Mouse (Mus musculus): ENCODE results near the gene Hras. TPM values are rescaled to one million over a fixed set of nuclear protein-coding genes. Genes with fewer than 3 reads are reported as not detected.

The Hras gene
- polyA plus RNA-seq, 1 experiment from 2014 or later = 40.1 TPM

DNA sequence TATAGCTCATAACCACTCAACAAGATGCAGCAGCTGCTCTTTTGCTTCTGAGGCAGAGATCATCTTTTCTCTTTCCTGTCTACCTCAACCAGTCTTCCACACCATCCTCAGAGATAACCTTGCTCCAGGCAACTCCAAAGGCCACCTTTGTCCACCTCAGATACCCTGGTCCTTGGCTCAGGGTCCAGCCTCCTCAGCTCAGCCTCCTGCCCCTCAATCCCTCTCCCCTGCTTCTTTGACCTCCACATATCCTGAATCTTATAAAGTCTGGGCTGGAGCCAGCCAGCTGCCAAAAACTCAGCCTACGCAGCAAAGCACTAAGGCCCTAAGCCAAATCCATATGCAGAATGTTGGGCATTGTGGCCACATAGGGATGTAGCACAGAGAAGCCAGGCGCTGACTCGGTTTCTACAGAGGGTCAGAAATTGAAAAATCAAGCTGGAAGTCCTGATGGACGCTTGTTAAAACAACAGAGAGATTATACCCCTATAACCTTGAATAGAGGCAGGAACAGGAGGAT is 29.0 kb upstream of the Hras start:
- Histone ChIP-seq H3K9ac (ENCODE audit: low read depth, low read length) (peak overlapping the region; percentile 59), H3K4me1 (ENCODE audit: control insufficient read depth, low read depth, low read length) (peaks cover 46% of the 10 kb centered on the region), H3K4me2 (ENCODE audit: low read depth, low read length) (peak overlapping the region; percentile 97), H3K27me3 (ENCODE audit: control insufficient read depth, insufficient read depth, low read depth, low read length) (no peaks in the 10 kb centered on the region), H3K4me3 (ENCODE audit: low read depth, low read length) (no peak overlapping the region), H3K36me3 (ENCODE audit: control insufficient read depth, insufficient read depth) (peaks cover 2% of the 10 kb centered on the region; the same call in 1 of the 2 replicates), H3K27ac (ENCODE audit: low read length) (peak overlapping the region; percentile 74; the same call in 1 of the 2 replicates), H3K9me3 (replicated peaks; ENCODE audit: control insufficient read depth, low read length) (no peaks in the 10 kb centered on the region)
- ATAC-seq (ENCODE audit: low read depth) = no peak
- WGBS (ENCODE audit: insufficient replicate concordance) = 77% methylated on average over 4 of the region's 4 CpGs

DNA sequence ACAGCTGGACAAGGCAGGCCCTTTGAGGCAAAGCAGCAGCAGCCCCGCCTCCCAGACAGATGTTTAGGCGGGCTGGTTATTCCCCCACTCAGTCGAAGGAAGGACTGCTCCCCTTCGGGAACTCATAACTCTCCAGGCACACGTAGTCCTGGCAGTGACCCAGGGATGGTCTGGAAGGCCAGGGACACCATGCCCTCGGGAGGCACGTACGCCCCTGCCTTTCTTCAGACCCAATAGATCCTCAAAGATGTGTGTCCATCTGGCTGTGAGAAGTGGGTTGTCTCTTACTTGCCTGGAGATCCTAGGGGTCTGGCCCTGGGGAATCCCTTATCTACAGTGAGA is 28.3 kb upstream of the Hras start:
- H3K4me3 ChIP-seq (ENCODE audit: low read depth, low read length) = peak overlapping the region; percentile 74
- peak overlapping the region; percentile 59 for H3K9ac ChIP-seq (ENCODE audit: low read depth, low read length)
- H3K27ac ChIP-seq (ENCODE audit: low read length) = peak overlapping the region; percentile 74
- 19% methylated on average over 8 of the region's 8 CpGs for WGBS (ENCODE audit: insufficient replicate concordance)
- no peak for ATAC-seq (ENCODE audit: low read depth)
- H3K4me2 ChIP-seq (ENCODE audit: low read depth, low read length) = peak overlapping the region; percentile 97
- H3K9me3 ChIP-seq (replicated peaks; ENCODE audit: control insufficient read depth, low read length) = no peaks in the 10 kb centered on the region
- H3K4me1 ChIP-seq (ENCODE audit: control insufficient read depth, low read depth, low read length) = peaks cover 51% of the 10 kb centered on the region
- peaks cover 2% of the 10 kb centered on the region; the same call in 1 of the 2 replicates for H3K36me3 ChIP-seq (ENCODE audit: control insufficient read depth, insufficient read depth)
- no peaks in the 10 kb centered on the region for H3K27me3 ChIP-seq (ENCODE audit: control insufficient read depth, insufficient read depth, low read depth, low read length)

DNA sequence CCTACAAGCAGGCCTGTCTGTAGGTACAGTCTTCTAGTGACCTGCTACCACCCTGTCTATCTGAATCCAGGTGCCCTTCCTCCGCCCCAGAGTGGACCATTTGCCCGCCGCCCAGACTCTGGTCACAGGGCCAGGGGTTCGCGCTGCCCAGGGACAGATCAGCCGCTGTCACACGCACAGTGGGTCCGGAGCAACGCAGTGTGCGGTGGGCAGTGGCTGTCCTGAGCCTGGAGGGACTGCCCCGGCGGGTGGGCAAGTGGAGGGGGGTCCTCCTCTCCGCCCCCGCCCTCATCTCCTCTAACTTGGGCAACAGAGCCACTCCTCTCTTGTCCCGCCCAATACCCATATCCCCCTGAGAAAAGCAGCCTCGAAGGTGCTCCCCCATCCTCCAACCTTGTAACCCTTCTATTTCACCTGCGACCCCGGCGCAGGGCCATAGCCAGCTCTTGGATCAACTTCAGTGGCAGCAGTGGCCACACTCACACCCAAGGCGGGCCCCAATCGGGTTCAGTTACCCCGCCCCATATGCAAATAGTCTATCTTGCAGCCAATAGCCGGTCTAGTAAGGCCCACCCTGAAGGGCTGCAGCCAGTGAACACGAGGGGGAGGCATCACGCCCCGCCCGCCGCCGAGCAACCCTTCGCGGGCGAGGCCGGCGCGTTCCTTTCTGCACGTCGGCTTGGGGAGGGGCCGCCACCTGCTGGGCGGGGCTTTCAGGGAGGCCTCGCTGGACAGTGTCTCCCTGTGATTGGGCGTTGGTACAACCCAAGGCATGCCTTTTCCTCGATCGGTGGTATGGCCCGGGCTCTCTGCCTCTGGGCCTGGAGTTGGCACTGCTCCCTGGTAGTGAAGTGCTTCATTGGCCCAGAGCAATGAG is 27.7 kb upstream of the Hras start:
- Histone ChIP-seq H3K4me1 (ENCODE audit: control insufficient read depth, low read depth, low read length) (peaks cover 57% of the 10 kb centered on the region), H3K9ac (ENCODE audit: low read depth, low read length) (peak overlapping the region; percentile 84), H3K4me2 (ENCODE audit: low read depth, low read length) (peak overlapping the region; percentile 97), H3K4me3 (ENCODE audit: low read depth, low read length) (peak overlapping the region; percentile 74), H3K27ac (ENCODE audit: low read length) (peak overlapping the region; percentile 81), H3K27me3 (ENCODE audit: control insufficient read depth, insufficient read depth, low read depth, low read length) (no peaks in the 10 kb centered on the region), H3K9me3 (replicated peaks; ENCODE audit: control insufficient read depth, low read length) (no peaks in the 10 kb centered on the region), H3K36me3 (ENCODE audit: control insufficient read depth, insufficient read depth) (peaks cover 2% of the 10 kb centered on the region; the same call in 1 of the 2 replicates)
- WGBS (ENCODE audit: insufficient replicate concordance) = 8% methylated on average over 44 of the region's 44 CpGs
- ATAC-seq (ENCODE audit: low read depth) = peak; percentile 97

DNA sequence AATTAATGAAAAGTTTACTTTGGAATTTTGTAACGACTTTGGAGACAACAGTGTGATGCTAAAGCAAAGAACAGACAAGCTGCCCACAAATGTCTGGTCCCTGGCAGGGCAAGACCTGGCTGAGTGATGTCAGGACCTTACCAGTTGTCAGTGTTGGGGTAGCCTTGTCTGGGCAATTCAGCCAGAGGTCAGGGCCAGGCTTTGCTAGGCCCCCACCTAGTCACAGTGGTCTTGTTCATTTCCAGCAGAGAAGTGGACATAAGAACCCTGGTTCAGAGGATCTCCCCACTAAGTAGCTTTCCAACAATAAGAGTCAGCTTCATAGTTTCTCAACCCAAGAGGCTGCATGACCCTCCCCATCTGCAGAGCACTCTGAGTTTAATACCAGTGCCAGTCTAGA is 26.6 kb upstream of the Hras start:
- Histone ChIP-seq H3K4me2 (ENCODE audit: low read depth, low read length) (peak overlapping the region; percentile 97), H3K4me1 (ENCODE audit: control insufficient read depth, low read depth, low read length) (peaks cover 64% of the 10 kb centered on the region), H3K27me3 (ENCODE audit: control insufficient read depth, insufficient read depth, low read depth, low read length) (no peaks in the 10 kb centered on the region), H3K9ac (ENCODE audit: low read depth, low read length) (peak overlapping the region; percentile 84), H3K36me3 (ENCODE audit: control insufficient read depth, insufficient read depth) (peaks cover 2% of the 10 kb centered on the region; the same call in 1 of the 2 replicates), H3K9me3 (replicated peaks; ENCODE audit: control insufficient read depth, low read length) (no peaks in the 10 kb centered on the region), H3K4me3 (ENCODE audit: low read depth, low read length) (peak overlapping the region; percentile 74; the same call in 1 of the 2 replicates), H3K27ac (ENCODE audit: low read length) (peak overlapping the region; percentile 81)
- ATAC-seq (ENCODE audit: low read depth) = no peak
- 61% methylated on average over 1 of the region's 1 CpGs for WGBS (ENCODE audit: insufficient replicate concordance)

DNA sequence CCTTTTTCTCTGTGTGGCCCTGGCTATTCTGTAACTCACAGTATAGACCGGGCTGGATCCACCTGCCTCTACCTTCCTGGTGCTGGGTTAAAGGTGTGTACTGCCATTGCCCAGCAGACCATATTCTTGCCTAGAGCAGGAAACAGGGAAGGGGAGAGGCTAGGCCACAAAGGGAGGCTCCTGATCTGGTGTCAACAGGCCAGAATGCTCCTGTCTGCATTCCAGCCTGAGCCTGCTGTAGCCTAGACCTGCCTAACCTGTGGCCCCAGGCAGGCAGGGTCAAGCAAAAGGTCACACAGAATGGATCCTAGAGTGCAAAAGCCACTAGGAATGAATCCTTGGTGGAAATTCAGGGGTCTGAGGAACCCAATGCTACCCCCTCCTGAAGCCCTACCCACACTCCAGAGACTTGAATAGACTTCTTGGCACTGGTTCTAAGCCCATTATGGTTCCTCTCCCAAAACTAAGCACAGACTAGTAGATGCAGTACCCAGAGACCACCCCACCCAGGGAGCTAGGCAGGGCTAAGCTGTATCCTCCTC is 25.8 kb upstream of the Hras start:
- Histone ChIP-seq H3K4me1 (ENCODE audit: control insufficient read depth, low read depth, low read length) (peaks cover 72% of the 10 kb centered on the region), H3K4me2 (ENCODE audit: low read depth, low read length) (no peak overlapping the region), H3K9ac (ENCODE audit: low read depth, low read length) (peak overlapping the region; percentile 39), H3K27me3 (ENCODE audit: control insufficient read depth, insufficient read depth, low read depth, low read length) (no peaks in the 10 kb centered on the region), H3K4me3 (ENCODE audit: low read depth, low read length) (no peak overlapping the region), H3K27ac (ENCODE audit: low read length) (peak overlapping the region; percentile 40), H3K9me3 (replicated peaks; ENCODE audit: control insufficient read depth, low read length) (no peaks in the 10 kb centered on the region), H3K36me3 (ENCODE audit: control insufficient read depth, insufficient read depth) (peaks cover 2% of the 10 kb centered on the region; the same call in 1 of the 2 replicates)
- ATAC-seq (ENCODE audit: low read depth) = no peak
- 83% methylated on average over 1 of the region's 1 CpGs for WGBS (ENCODE audit: insufficient replicate concordance)

DNA sequence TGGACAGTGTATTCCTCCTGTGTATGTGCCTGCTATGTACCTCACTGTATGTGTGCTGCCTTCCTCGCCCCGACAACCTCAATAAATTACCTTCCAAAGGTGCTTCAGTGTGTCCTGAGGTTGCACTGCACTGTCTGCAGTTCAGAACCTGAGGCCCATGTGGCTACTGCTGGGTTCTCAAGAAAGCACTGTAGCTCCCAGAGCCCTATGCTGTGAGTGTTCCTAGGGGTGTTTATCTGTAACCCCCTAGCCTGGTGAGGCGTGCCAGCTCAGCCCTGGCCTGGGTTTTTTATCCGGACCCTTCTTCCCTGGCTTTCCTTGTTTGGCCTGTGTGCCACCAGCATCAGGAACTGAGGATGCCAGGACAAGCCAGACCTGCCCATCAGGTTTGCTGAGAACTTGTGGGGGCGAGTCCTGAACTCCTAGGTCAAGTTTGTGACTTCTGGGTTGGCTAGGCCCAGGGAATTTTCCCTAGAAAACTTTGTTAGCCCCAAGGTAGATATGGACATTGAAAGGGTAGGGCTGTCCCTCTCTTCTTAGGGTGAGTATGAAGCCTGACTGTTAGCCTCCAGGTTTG is 24.8 kb upstream of the Hras start:
- no peak overlapping the region for H3K4me2 ChIP-seq (ENCODE audit: low read depth, low read length)
- H3K9me3 ChIP-seq (replicated peaks; ENCODE audit: control insufficient read depth, low read length) = no peaks in the 10 kb centered on the region
- H3K27ac ChIP-seq (ENCODE audit: low read length) = no peak overlapping the region; the same call in 1 of the 2 replicates
- no peak overlapping the region for H3K4me3 ChIP-seq (ENCODE audit: low read depth, low read length)
- H3K4me1 ChIP-seq (ENCODE audit: control insufficient read depth, low read depth, low read length) = peaks cover 79% of the 10 kb centered on the region
- H3K36me3 ChIP-seq (ENCODE audit: control insufficient read depth, insufficient read depth) = peaks cover 2% of the 10 kb centered on the region; the same call in 1 of the 2 replicates
- 80% methylated on average over 5 of the region's 5 CpGs for WGBS (ENCODE audit: insufficient replicate concordance)
- H3K27me3 ChIP-seq (ENCODE audit: control insufficient read depth, insufficient read depth, low read depth, low read length) = no peaks in the 10 kb centered on the region
- H3K9ac ChIP-seq (ENCODE audit: low read depth, low read length) = no peak overlapping the region
- no peak for ATAC-seq (ENCODE audit: low read depth)

DNA sequence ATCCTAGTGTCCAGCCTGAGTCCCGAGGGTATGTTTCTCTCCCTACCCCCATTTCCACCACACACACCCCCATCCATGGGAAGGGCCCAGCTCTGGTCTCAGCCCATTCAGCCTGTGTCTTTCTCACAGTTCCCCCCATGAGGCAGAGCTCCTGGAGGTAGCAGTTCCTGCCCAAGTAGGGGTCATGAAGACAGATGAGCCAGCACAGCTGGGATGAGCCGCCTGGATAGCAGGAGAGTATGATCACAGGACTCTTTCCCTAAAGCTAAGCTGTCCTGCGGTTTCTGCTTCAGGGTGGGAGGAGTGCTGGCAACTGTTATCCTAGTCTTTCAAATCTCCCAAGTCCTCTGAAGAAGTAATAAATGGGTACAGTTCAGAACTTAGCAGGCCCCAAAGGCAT is 24.3 kb upstream of the Hras start:
- Histone ChIP-seq H3K4me2 (ENCODE audit: low read depth, low read length) (no peak overlapping the region), H3K4me3 (ENCODE audit: low read depth, low read length) (no peak overlapping the region), H3K27ac (ENCODE audit: low read length) (no peak overlapping the region), H3K36me3 (ENCODE audit: control insufficient read depth, insufficient read depth) (peaks cover 2% of the 10 kb centered on the region; the same call in 1 of the 2 replicates), H3K9me3 (replicated peaks; ENCODE audit: control insufficient read depth, low read length) (no peaks in the 10 kb centered on the region), H3K4me1 (ENCODE audit: control insufficient read depth, low read depth, low read length) (peaks cover 80% of the 10 kb centered on the region), H3K9ac (ENCODE audit: low read depth, low read length) (no peak overlapping the region), H3K27me3 (ENCODE audit: control insufficient read depth, insufficient read depth, low read depth, low read length) (no peaks in the 10 kb centered on the region)
- no peak for ATAC-seq (ENCODE audit: low read depth)
- 86% methylated on average over 3 of the region's 3 CpGs for WGBS (ENCODE audit: insufficient replicate concordance)

DNA sequence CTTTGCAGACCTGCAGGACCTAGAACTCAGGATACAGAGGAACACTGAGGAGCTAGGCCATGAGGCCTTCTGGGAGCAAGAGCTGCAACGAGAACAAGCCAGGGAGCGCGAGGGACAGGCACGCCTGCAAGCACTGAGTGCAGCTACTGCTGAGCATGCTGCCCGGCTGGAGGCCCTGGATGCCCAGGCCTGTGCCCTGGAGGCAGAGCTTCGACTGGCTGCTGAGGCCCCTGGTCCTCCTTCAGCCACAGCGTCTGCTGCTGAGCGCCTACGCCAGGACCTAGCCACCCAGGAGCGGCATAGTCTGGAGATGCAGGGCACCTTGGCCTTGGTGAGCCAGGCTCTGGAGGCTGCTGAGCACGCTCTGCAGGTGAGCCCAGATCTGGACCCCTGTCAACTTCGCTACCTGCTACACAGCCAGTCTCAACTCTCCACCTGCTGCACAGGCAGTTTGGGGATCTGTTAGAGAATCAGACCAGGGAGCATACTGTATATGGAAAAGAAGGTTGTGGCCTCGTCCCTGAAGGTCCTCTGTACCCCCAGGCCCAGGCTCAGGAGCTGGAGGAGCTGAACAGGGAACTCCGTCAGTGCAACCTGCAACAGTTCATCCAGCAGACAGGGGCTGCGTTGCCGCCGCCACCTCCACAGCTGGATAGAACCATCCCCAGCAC is 23.7 kb upstream of the Hras start:
- no peaks in the 10 kb centered on the region for H3K9me3 ChIP-seq (replicated peaks; ENCODE audit: control insufficient read depth, low read length)
- H3K4me2 ChIP-seq (ENCODE audit: low read depth, low read length) = peak overlapping the region; percentile 100
- WGBS (ENCODE audit: insufficient replicate concordance) = 87% methylated on average over 17 of the region's 17 CpGs
- H3K4me3 ChIP-seq (ENCODE audit: low read depth, low read length) = peak overlapping the region; percentile 80
- H3K27ac ChIP-seq (ENCODE audit: low read length) = peak overlapping the region; percentile 94
- ATAC-seq (ENCODE audit: low read depth) = no peak
- H3K4me1 ChIP-seq (ENCODE audit: control insufficient read depth, low read depth, low read length) = peaks cover 78% of the 10 kb centered on the region
- H3K9ac ChIP-seq (ENCODE audit: low read depth, low read length) = peak overlapping the region; percentile 7; the same call in 1 of the 2 replicates
- H3K36me3 ChIP-seq (ENCODE audit: control insufficient read depth, insufficient read depth) = peaks cover 2% of the 10 kb centered on the region; the same call in 1 of the 2 replicates
- H3K27me3 ChIP-seq (ENCODE audit: control insufficient read depth, insufficient read depth, low read depth, low read length) = no peaks in the 10 kb centered on the region
